Mouse (Mus musculus) cerebellum, adult 9-11 months (tissue): ENCODE data around the gene Cyp19a1.
A peak's percentile ranks its signal among the peaks of the same experiment; 100 is the strongest.

Source experiments
- DNase-seq: peaks from one replicate; pipeline ENCODE4 v3.0.0; 2022

Gene Cyp19a1

GRCm38 (mm10) chr9:54268010-54268409 is at the start of gene Cyp19a1:
TSS of gene Cyp19a1 (minus strand) at chr9:54268110.
- no peak for DNase-seq

- no peak for DNase-seq
These were observed 48.5 kb upstream of the Cyp19a1 start for GRCm38 (mm10) chr9:54316363-54316762.

GRCm38 (mm10) chr9:54308751-54309358 is 40.9 kb upstream of the Cyp19a1 start:
- DNase-seq = no peak

GRCm38 (mm10) chr9:54308209-54308608 is 40.3 kb upstream of the Cyp19a1 start:
- no peak for DNase-seq

- DNase-seq = peak; percentile 4
These were observed 33.3 kb upstream of the Cyp19a1 start for GRCm38 (mm10) chr9:54301255-54301654.

- DNase-seq = no peak
These were observed 31.9 kb upstream of the Cyp19a1 start for GRCm38 (mm10) chr9:54299792-54300191.

GRCm38 (mm10) chr9:54299389-54299788 is 31.5 kb upstream of the Cyp19a1 start:
- DNase-seq = no peak

- DNase-seq = no peak
These were observed 19.9 kb upstream of the Cyp19a1 start for GRCm38 (mm10) chr9:54287804-54288203.

- DNase-seq = no peak
These were observed 18.5 kb upstream of the Cyp19a1 start, which contains the start of gene Gldn for GRCm38 (mm10) chr9:54286331-54286987. TSS of gene Gldn (plus strand) at chr9:54286486.

GRCm38 (mm10) chr9:54279046-54279589 is 11.2 kb upstream of the Cyp19a1 start:
- DNase-seq = no peak

- no peak for DNase-seq
These were observed 7.4 kb upstream of the Cyp19a1 start for GRCm38 (mm10) chr9:54275283-54275682.

GRCm38 (mm10) chr9:54270889-54271288 is 3.0 kb upstream of the Cyp19a1 start:
- DNase-seq = no peak

GRCm38 (mm10) chr9:54269987-54270386 is 2.1 kb upstream of the Cyp19a1 start:
- no peak for DNase-seq

GRCm38 (mm10) chr9:54264754-54265153 is 3.2 kb downstream of the Cyp19a1 start:
- DNase-seq = no peak

GRCm38 (mm10) chr9:54244869-54245665 is 22.8 kb downstream of the Cyp19a1 start:
- no peak for DNase-seq

GRCm38 (mm10) chr9:54227580-54227979 is 40.3 kb downstream of the Cyp19a1 start:
- DNase-seq = no peak

GRCm38 (mm10) chr9:54216511-54216910 is 51.4 kb downstream of the Cyp19a1 start:
- no peak for DNase-seq

- DNase-seq = peak; percentile 1
These were observed 53.0 kb downstream of the Cyp19a1 start for GRCm38 (mm10) chr9:54214881-54215280.

GRCm38 (mm10) chr9:54194790-54195189 is 73.1 kb downstream of the Cyp19a1 start:
- DNase-seq = no peak

- no peak for DNase-seq
These were observed 76.5 kb downstream of the Cyp19a1 start for GRCm38 (mm10) chr9:54191435-54191834.

- DNase-seq = no peak
These were observed 85.4 kb downstream of the Cyp19a1 start for GRCm38 (mm10) chr9:54182484-54182883.

GRCm38 (mm10) chr9:54181330-54181729 is 86.6 kb downstream of the Cyp19a1 start:
- DNase-seq = peak; percentile 7

- DNase-seq = no peak
These were observed 87.7 kb downstream of the Cyp19a1 start for GRCm38 (mm10) chr9:54180216-54180615.

GRCm38 (mm10) chr9:54169489-54169888 is 98.4 kb downstream of the Cyp19a1 start:
- no peak for DNase-seq
